Mouse (Mus musculus) gastrocnemius, postnatal 36 days (tissue): ENCODE measurements around the gene AW822073. TPM values are rescaled to one million over a fixed set of nuclear protein-coding genes. Genes with fewer than 3 reads are reported as not detected.
"Not testable (repeated sequence)": the region's sequence is repeated elsewhere in the genome, so short reads cannot be mapped to it uniquely, and the experiment has no call there.

Source experiments
- DNase-seq, 2 experiments: peaks; one replicate each; pipeline ENCODE4 v3.0.0; 2022
- intact Hi-C: fragments of 180-260 bp; cut with DNase I; formaldehyde crosslinking; loops from one replicate; pipeline ENCODE4 v1.15.1; 2025
- long read RNA-seq, 2 experiments: library from polyadenylated mRNA; stranded (forward); transcript quantifications; one replicate each; pipeline ENCODE4 v2.0.0; 2021
- total RNA-seq, 2 experiments: library from RNA; stranded (reverse); gene quantifications; 2 replicates each; pipeline ENCODE4 v1.2.3; 2021

Gene AW822073
- not detected for total RNA-seq
- long read RNA-seq, experiment 1 = 0 reads
- long read RNA-seq, experiment 2 = 0 reads

DNA sequence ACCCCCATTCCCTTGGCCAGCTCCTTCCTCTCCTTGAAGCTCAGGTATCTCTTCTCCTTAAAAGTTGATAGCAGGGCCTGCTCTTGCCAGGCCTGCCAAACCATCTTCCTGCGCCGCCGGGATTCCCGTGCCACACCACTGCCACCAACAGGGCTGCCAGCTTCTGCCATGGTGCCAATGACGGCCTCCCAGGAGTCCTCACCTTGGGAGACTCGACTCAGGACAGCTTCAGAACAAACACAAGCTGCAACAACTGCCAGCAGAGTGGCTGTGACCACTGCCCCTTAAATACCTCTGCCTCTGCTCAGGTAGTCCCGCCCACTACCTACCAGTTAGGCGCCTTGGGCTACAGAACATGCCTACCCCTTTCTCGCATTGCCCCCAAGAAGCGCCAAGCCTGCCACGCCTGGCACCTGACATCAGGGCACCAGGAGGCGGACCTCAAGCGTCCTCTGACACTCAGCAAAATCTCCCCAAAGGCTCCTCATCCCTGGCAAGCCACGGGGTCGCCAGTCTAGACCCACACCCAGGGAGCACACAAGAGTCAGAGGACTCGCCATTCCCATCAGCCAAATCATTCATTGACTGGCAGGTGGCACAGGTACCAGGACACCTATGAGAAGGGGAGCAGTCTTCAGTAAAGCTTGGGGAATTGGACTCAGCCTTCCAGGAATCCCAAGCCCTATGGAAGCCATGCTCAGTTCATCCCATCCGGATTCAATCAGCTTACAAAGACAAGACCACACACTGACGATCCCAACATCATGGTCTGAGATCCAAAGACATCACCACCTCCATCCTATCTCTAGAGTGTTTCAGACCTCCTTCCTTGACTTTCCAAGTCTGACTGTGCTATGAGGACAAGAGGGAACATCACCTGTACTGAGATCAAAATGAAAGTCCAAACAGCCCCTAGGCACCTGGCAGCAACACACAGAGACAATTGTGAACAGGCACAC, at the start of gene AW822073:
TSS of gene AW822073 (minus strand) at position 104 of the 959 bp plus-strand sequence.
- intact Hi-C loops = not testable (repeated sequence)
- DNase-seq = peak; percentile 59 to 60

DNA sequence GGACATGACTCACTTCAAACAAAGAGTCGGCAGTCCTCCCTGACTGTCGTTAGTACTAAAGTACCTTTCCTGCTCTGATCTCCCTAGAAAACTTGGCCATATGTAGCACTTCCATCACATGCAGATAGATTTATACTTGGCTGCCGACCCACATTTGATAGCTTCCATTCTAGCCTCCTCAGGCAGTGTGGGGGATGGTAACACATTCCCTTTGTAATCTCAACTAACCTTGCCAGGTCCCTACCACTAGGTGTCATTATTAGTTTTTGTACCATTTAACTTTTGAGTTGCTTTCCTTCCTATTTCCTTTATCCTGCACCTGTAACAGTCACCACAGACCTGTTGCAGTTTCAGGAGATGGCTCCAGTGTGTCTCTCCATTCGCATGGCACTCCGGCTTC, 33.7 kb upstream of the AW822073 start:
- no peak for DNase-seq
- intact Hi-C loops = no loop called here

DNA sequence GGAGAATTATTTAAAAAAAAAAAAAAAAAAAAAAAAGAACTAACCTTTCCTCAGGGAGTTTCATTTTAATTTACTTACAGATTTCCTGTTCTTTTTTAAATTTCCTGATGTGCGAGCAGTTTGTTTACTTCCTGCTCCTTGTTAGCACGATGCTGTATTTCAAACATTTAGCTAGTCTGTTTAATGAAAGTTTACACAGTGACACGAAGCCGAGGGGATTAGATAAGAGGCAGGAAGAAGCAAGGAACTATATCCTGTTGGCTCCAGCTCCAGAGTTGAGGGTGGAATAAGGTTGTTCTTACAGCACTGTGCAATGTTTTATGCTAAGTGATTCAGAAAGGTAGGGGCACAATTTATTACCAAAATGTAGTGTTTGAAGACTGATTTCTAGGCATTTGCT, 31.2 kb upstream of the AW822073 start:
- intact Hi-C loops = no loop called here
- DNase-seq = no peak

DNA sequence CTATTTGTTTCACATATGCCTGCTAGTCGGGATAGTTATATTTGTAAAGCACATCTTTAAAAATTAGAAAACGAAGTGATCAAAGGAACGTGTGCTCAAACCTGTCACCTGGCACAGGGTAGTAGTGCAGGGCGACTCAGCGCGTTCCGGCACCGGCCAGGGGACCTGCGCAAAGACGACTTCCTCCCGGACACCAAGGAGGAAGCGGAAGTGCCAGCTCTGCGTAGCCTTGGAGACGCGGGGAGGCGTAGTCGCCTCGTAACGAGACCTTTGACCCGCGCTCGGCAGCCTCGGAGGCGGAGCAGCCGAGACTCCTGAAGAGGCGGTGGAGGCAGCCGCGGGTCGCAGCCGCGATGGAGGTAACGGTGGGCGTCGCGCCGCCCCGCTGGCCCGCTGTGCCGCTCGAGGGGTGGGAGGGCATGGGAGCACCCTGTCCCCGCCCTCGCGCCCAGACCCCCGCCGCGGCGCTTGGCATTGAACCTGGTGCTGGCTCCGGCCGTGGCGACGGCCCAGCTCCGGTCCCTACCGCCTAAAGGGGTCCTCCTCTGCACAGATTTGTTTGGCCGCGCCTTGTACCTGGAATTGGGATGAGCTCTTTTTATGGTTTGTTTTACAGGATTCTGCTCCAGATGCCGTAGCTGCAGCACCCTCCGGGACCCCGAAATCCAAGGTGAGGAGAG, 30.6 kb upstream of the AW822073 start, which contains the start of gene Gcc2:
TSS of gene Gcc2 (plus strand) at position 285 of the 680 bp plus-strand sequence.
- intact Hi-C loops = no loop called here
- DNase-seq = peak; percentile 85 to 88

DNA sequence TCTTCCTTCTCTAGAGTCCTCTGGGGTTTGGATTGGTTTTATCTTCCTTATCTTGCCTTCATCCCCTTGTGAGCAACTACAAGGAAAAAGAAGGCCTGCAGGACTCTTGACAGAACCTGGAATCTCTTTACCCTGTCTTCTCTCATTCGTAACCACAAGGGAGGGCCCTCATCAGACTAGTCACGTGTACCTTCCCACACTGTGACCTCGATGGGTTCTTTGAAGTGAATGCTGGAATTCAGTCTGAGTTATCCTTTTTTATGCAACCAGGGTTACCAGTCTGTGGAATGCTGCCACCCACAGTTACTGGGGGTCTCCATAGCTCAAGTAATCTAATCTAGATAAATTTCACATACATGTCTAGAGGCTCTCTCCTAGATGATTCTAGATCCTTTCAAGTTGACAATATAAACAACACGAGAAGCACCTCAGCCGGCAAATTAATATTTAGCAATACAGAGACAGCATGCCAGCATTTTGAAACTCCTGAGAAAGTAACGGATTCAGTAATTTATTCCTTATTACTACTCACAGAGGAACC, 30.0 kb upstream of the AW822073 start:
- intact Hi-C loops = no loop called here
- DNase-seq = no peak

DNA sequence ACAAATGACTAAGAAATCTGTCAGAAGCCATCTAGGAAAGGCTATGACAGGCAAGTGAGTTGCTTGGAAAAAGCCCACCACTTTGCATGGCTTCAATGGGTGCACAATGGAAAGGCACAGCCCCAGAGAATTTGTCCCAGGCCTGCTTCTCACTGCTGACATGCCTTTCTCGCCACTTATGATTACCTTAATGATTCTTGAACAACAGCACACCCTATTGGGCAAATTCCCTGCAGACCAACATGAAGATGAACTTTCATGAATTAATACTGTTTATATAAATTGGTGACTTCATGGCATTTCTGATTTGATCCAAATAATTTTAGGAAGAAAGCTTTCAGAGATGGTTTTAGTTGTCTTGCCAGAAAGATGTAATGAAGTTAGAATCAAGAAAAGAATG, 24.8 kb upstream of the AW822073 start:
- intact Hi-C loops = no loop called here
- DNase-seq = no peak

DNA sequence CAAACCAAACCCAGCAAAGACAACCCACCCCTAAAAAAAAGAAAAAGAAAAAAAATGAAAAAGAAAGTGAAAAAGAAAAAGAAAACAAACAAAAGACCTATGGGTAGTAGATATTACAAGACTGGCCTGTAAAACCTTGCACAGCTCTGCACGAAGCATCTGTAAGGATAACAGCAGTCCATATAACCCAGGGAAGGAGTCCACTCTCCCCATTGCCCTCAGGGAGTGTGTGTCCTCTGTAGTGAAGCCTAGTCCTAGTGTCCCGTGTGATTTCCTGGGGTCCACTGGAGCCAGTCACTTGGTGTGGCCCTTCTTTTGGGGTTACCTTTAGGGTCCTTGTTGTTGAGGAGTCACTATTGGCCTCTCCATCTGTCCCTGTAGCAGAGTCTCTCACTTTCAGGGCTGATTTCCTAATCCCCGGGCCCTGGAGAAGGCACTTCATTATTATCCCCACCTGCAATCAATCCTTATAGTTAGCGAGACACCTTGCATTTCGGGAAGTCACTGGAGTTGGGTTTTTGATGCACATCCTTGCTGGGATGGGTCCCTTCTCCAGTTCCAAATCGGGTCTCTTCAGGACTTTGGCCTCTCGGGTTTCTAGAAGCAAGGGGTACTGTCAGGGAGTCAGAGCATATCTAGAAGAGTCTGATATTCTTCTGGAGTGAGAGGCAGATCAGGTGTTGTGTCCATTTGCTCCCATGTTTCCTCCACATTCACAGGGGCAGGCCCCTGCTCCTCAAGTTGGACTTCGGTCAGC, 14.4 kb upstream of the AW822073 start:
- peak; percentile 55 to 73 for DNase-seq

DNA sequence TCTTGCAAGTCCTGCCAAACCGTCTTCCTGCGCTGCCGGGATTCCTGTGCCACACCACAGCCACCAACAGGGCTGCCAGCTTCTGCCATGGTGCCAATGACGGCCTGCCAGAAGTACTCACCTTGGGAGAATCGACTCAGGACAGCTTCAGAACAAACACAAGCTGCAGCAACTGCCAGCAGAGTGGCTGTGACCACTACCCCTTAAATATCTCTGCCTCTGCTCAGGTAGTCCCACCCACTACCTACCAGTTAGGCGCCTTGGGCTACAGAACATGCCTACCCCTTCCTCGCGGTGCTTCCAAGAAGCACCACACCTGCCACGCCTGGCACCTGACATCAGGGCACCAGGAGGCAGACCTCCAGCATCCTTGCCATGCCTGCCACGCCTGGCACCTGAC, 11.9 kb upstream of the AW822073 start, which contains the start of gene Gm4981:
TSS of gene Gm4981 (minus strand) at position 89 of the 400 bp plus-strand sequence.
- intact Hi-C loops = no loop called here
- DNase-seq = no peak

More for the DNA sequence above, 14.4 kb upstream of the AW822073 start:
- intact Hi-C loops = not testable (repeated sequence)

DNA sequence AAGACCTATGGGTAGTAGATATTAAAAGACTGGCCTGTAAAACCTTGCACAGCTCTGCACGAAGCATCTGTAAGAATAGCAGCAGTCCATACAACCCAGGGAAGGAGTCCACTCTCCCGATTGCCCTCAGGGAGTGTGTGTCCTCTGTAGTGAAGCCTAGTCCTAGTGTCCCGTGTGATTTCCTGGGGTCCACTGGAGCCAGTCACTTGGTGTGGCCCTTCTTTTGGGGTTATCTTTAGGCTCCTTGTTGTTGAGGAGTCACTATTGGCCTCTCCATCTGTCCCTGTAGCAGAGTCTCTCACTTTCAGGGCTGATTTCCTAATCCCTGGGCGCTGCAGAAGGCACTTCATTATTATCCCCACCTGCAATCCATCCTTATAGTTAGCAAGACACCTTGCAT, 10.3 kb upstream of the AW822073 start:
- peak in 1 of 2 experiments; percentile 43 for DNase-seq
- intact Hi-C loops = loop anchor here (5.0 kb wide), 1 partner anchor 793 kb away; no protein-coding TSS in a partner anchor

DNA sequence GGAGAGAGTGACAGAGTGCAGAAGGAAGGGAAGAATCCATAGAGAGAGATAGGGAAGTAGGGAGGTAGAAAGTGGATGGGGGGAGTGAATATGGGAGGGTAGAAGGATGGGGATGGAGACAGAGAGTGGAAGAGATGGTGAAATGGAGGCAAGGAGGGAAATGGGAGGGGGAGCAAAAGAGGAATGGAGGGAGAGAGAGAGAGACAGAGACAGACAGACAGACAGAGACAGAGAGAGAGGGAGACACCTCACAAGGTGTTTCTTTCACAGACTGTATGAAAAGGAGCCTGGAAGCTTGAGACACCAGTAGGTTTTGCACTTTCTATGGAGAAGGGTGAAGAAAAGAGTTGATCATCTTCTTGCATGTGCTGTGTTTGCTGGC, 9.0 kb upstream of the AW822073 start:
- intact Hi-C loops = loop anchor here (5.0 kb wide), 1 partner anchor 791 kb away; no protein-coding TSS in a partner anchor
- not testable (repeated sequence) for DNase-seq

DNA sequence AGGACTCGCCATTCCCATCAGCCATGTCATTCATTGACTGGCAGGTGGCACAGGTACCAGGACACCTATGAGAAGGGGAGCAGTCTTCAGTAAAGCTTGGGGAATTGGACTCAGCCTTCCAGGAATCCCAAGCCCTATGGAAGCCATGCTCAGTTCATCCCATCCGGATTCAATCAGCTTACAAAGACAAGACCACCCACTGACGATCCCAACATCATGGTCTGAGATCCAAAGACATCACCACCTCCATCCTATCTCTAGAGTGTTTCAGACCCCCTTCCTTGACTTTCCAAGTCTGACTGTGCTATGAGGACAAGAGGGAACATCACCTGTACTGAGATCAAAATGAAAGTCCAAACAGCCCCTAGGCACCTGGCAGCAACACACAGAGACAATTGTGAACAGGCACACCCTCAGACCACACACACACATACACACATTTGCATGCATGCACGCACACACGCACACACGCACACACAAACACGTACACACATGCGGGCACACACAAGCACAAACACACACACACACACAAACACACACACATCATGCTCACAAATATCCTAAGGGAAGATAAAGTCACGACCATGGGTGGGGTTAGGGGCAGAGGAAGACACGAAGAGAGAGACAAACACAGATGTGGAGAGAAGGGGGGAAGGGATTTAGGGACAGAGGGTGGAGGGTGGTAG, 8.5 kb upstream of the AW822073 start:
- peak; percentile 41 to 44 for DNase-seq

DNA sequence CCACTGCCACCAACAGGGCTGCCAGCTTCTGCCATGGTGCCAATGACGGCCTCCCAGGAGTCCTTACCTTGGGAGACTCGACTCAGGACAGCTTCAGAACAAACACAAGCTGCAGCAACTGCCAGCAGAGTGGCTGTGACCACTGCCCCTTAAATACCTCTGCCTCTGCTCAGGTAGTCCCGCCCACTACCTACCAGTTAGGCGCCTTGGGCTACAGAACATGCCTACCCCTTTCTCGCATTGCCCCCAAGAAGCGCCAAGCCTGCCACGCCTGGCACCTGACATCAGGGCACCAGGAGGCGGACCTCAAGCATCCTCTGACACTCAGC, 7.9 kb upstream of the AW822073 start, which contains the start of gene Duxf3:
TSS of gene Duxf3 (minus strand) at position 35 of the 329 bp plus-strand sequence.
- intact Hi-C loops = loop anchor here (5.0 kb wide), 1 partner anchor 790 kb away; no protein-coding TSS in a partner anchor
- not testable (repeated sequence) for DNase-seq

More for the DNA sequence above, 8.5 kb upstream of the AW822073 start:
- intact Hi-C loops = loop anchor here (5.0 kb wide), 1 partner anchor 791 kb away; no protein-coding TSS in a partner anchor

DNA sequence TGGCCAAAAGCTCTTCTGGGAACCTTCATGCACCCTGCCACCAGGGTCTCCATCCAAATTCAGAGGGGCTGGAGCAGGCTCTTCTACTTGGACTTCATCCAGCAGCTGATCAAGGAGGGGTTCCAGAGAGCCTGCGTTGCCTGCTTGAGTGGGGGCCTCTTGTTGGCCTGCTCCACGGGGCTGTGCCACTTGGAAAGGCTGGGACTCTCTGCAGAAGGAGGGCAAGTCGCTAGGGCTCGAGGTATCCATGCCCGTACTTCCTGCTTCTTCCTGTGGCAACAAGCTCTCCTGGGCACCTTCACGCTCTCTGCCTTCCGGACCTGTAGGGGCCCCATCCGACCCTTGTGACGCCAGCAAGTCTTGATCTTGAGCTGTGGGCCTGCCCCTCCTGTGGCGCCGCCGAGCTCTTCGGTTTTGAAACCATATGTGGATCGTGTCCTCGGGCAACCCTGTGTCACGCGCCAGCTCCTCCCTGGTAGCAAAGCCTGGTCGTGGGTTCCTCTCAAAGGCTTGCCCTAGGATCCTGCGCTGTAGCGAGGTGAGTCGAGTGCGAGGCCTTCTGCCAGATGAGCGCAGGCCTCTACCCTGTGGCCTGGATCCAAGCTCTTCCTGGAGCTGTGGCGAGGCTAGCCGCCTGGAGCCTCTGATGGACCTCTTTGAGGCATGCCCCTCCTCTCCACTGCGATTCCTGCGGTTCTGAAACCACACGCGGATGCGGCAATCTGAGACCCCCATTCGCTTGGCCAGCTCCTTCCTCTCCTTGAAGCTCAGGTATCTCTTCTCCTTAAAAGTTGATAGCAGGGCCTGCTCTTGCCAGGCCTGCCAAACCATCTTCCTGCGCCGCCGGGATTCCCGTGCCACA, 7.3 kb upstream of the AW822073 start:
- intact Hi-C loops = loop anchor here (5.0 kb wide), 1 partner anchor 790 kb away; no protein-coding TSS in a partner anchor

DNA sequence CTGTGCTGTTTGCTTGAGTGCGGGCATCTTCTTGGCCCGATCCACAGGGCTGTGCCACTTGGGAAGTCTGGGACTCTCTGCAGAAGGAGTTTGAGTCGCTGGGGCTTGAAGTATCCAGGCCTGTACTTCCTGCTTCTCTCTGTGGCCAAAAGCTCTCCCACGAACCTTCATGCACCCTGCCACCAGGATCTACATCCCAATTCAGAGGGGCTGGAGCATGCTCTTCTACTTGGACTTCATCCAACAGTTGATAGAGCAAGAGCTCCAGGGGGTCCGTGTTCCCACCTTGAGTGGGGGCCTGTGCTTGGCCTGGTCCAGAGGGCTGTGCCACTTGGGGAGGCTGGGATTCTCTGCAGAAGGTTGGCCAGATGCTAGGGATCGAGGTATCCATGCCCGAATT, 6.4 kb upstream of the AW822073 start:
- peak; percentile 45 to 58 for DNase-seq
- intact Hi-C loops = loop anchor here (5.0 kb wide), 1 partner anchor 789 kb away; no protein-coding TSS in a partner anchor

More for the DNA sequence above, 7.3 kb upstream of the AW822073 start:
- peak; percentile 84 to 86 for DNase-seq

DNA sequence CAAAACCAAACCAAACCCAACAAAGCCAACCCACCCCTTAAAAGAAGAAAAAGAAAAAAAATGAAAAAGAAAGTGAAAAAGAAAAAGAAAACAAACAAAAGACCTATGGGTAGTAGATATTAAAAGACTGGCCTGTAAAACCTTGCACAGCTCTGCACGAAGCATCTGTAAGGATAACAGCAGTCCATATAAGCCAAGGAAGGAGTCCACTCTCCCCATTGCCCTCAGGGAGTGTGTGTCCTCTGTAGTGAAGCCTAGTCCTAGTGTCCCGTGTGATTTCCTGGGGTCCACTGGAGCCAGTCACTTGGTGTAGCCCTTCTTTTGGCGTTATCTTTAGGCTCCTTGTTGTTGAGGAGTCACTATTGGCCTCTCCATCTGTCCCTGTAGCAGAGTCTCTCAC, 5.3 kb upstream of the AW822073 start:
- intact Hi-C loops = loop anchor here (5.0 kb wide), 1 partner anchor 788 kb away; no protein-coding TSS in a partner anchor
- not testable (repeated sequence) for DNase-seq

DNA sequence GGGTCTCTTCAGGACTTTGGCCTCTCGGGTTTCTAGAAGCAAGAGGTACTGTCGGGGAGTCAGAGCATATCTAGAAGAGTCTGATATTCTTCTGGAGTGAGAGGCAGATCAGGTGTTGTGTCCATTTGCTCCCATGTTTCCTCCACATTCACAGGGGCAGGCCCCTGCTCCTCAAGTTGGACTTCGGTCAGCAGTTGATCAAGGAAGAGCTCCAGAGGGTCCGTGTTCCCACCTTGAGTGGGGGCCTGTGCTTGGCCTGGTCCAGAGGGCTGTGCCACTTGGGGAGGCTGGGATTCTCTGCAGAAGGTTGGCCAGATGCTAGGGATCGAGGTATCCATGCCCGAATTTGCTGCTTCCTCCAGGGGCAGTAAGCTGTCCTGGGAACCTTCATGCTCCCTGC, 3.1 kb upstream of the AW822073 start:
- intact Hi-C loops = not testable (repeated sequence)
- peak in 1 of 2 experiments; percentile 63 for DNase-seq

DNA sequence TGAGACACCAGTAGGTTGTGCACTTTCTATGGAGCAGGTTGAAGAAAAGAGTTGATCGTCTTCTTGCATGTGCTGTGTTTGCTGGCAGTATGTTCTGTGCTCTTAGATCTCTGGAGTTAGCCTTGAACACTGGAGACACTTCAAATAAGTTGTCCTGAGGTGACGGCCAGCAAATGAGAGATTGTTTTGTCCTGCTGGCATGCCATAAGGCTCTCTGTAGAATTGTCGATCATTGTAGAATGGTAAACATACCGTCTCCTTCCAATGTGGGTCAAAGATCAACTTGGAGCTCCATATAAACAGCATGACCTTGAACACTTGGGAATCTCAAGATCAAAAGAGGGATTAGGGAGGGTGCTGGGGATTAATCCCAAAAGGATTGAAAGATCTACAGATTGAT, 1.6 kb upstream of the AW822073 start:
- intact Hi-C loops, DNase-seq: not testable (repeated sequence)
